Mouse (Mus musculus) layer of hippocampus, postnatal 36 days (tissue): Measurements from ENCODE around the gene Frmd8. TPM values are rescaled to one million over a fixed set of nuclear protein-coding genes. Genes with fewer than 3 reads are reported as not detected.

Experiments used
- DNase-seq, 2 experiments: peaks; one replicate each; pipeline ENCODE4 v3.0.0; 2022
- total RNA-seq, 2 experiments: library from RNA; stranded (reverse); gene quantifications; 2 replicates each; pipeline ENCODE4 v1.2.3; 2021

Frmd8 gene
- total RNA-seq = 10 to 100 TPM; 13.5 to 14.2 TPM

DNA sequence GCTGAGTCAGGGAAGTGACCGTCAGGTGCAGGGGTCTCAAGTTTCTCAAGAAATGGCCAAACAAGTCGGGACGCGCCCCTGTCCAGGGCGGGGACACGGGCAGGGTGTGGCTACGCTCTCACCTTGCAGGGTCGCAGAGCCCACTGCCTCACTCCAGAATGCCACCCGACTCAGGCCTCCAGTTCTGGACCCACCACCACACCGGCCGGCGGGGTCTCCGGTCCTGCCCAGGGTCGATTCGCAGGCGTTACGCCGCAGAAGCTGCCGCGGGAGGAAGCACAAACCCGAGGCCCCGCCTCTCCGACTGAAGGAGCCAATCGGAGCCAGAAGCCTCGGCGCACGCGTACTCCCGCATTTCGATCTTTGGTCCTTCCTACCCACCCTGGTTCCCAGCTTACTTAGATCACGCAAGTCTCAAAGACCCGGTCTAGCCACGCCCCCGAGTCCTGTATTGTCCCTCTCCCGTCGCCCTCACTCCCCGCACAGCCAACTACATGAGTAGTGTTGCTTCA, at the start of gene Frmd8:
Gene Frmd8 (minus strand): TSS at position 306 of the 512 bp plus-strand sequence.
- peak; percentile 89 to 91 for DNase-seq

- DNase-seq = peak; percentile 84 to 87
Observed at GRCm38 (mm10) chr19:5924713-5925093, 49.6 kb upstream of the Frmd8 start, which contains the start of gene Cdc42ep2. Gene Cdc42ep2 (minus strand): TSS chr19:5924816.

- peak; percentile 82 to 85 for DNase-seq
Observed at GRCm38 (mm10) chr19:5923990-5924712, 49.1 kb upstream of the Frmd8 start.

DNA sequence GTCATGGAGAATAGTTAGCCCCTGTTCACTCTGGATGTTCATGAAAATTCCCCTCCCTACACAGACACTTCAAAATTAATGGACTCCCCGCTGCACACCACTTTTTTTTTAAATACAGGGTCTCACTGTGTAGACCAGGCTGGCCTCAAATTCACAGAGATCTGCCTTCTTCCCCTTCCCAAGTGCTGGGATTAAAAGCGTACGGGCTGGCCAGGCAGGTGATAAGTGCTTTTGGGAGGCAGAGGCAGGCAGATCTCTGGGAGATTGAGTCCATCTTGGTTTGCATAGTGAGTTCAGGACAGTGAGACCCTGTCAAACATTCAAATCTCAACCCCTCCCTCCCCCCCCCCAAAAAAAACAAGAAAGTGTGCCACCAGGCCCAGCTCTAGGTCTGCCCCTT, 47.9 kb upstream of the Frmd8 start:
- DNase-seq = no peak

GRCm38 (mm10) chr19:5922119-5922942, 47.3 kb upstream of the Frmd8 start:
- no peak for DNase-seq

GRCm38 (mm10) chr19:5921715-5922114, 46.6 kb upstream of the Frmd8 start:
- no peak for DNase-seq

- DNase-seq = no peak
Observed at GRCm38 (mm10) chr19:5913007-5913719, 38.1 kb upstream of the Frmd8 start, which contains the start of gene Dpf2. Gene Dpf2 (minus strand): TSS chr19:5913010.

DNA sequence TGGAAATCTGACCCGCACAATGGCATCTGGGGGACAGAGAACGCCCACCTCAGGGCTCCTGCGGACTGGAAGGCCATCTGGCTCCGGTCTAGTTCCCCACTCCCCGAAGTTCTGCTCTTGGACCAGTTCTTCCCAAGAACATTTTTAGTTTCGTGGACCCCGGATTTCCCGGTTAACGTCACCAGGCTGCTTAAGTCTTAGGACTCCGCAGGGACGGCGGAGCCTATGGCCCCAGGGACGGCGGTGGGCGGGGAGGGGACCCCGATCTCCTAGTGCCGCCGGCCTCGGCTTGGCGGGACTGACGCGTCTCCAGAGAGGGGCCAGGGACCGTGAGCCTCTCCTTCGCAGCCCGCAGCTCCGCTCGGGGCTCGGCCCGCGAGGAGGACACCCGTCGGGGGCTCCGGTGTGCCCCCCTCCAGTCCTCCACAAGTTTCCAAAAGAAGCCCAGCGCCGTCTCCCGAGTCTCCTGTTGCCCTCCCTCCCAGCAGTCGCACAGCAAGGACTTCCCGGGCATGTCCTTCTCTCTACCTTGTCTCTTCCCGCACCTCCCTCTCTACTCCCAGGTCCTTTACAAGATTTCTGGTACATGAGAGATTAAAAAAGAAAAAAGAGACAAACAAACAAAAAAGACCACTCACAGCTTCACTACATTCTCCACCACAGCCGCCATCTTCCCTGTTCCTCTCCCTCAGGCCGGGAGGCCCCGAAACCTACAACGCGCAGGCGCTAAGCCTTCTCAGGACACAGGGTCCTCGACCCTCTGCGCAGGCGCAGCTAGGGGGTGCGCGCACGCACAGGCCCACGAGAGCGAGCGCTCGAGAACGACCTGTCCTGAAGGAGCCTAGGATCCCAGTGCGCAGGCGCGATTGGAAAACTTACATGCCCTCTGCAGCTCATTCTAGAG, 37.3 kb upstream of the Frmd8 start:
- DNase-seq = peak; percentile 99

GRCm38 (mm10) chr19:5911430-5912102, 36.5 kb upstream of the Frmd8 start:
- DNase-seq = no peak

GRCm38 (mm10) chr19:5910221-5910620, 35.1 kb upstream of the Frmd8 start:
- no peak for DNase-seq

GRCm38 (mm10) chr19:5907275-5907674, 32.2 kb upstream of the Frmd8 start:
- DNase-seq = no peak

DNA sequence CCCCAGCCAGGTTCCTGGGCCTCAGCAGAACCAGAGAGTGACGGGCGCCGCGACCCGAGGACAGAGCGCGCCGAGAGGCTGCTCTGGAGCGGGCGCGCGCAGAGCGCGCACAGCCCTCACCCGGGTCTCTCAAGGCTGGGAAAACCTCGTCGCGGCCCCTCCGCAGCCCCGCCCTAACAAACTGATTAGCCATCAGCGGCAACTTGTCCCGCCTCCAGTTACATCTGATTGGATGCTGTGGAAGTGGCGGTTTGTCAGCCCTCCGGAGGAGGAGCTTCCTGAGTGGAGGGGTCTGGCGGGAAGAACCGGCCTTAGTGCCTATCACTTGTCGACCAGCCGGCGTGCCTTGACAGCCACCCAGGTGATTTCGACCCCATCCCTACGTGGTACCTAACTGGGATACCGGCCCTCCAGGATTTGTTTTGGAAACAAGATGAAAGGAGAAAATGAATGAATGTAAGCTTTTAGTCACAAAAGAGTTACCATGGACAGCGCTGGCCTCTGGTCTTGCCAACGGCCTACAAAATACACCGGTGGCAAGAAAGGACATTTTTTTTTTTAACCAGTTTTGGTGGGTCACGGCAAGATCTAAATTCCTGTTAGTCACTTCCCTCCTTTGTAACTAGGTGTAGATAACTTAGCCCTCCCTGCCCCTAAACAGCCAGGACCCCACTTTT, 19.1 kb upstream of the Frmd8 start, which contains the start of gene Tigd3:
Gene Tigd3 (minus strand): TSS at position 148 of the 677 bp plus-strand sequence.
- peak; percentile 92 to 93 for DNase-seq

DNA sequence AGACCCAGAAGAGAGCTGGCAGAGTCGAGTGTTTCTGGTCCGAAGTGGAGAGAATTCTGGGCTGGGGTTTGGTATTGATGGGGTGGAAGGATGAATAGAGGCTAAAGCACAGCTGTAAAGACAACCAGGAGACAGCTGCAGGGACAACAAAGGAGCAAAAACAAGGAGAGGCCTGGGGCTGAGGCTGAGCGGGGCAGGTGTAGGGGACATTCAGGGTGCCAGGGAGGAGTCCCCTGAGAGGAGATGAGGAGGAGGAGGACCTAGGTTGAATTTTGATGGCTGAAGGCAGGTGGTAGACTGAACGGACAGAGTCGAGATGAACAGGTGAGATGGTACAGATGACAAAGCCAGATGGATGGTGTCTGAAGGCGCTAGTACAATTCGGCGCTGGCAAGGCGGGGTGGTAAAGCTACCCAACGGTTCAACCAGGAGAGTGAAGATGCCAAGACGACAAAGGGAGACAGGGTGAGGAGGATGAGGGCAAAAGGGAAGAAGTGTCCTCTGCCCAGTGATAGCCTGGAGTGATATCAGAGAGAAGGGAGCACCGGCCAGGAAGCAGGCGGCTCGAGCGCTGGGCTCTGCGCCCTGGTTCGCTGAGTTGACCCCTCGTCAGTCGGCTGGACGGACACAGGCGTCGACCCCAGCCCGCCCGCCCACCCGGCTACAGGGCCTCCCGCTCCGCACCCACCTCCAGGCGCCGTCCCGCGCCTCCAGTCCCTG, 18.4 kb upstream of the Frmd8 start:
- no peak for DNase-seq

DNA sequence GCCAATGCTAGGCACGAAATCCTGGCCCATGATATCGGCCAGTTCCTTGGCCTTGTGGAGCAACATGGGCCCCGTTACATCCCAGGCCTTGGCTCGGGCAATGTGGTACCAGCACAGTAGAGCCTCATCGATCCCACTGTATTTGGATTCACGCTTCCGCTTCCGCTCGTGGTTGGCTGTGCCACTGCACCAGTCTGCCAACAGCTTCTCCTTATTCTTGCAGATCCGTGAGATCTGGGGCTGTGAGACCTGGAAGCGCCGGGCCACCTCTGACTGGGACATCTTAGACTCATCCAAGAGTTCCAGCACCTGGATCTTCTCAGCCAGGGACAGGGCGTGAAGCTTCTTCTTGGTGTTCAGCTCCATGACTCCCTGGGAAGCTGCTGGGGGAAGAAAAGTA, 17.7 kb upstream of the Frmd8 start:
- DNase-seq = no peak

GRCm38 (mm10) chr19:5892262-5892661, 17.2 kb upstream of the Frmd8 start:
- DNase-seq = no peak

GRCm38 (mm10) chr19:5891521-5892258, 16.6 kb upstream of the Frmd8 start:
- DNase-seq = no peak

DNA sequence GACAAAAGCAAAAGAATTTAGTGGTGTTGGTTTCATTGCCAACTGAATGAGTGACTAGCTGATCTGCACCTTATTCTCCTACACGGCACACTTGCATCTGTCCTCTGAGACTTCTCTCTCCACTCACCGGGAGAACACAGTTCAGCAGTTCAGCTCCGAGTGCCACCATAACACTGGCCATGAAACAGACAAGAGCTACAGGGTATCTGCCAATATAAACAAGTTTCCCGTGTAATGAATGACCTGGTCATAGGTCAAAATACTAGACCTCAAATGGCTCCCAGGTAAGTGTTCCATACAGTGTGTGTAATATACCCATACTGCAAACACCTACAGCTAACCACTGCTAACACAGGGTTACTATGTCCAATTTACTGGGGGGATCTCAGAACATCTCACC, 14.1 kb upstream of the Frmd8 start:
- DNase-seq = no peak

DNA sequence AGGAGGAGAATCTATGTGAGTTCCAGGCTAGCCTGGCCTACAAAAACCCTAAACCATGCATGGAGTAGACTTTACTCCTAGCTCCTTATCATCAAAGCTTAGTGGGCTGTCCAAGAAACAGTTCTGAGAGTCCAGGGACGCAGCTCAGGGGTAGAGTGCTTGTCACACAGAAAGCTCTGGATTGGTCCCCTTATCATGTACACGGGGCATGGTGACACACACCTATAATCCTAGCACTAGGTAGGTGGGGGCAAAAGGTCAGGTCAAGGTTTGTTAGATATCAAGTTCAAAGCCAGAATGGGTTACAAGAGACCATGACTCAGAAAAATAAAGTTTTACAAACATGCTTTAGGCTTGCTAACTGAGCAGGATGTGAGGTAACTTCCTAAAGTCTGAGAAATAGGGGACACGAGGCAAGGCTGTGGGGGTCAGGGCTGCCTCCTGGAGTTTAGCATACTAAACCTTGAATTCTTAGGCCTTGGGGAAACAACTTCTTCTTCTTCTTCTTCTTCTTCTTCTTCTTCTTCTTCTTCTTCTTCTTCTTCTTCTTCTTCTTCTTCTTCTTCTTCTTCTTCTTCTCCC, 12.3 kb upstream of the Frmd8 start:
- no peak for DNase-seq

GRCm38 (mm10) chr19:5885838-5886237, 10.8 kb upstream of the Frmd8 start:
- no peak for DNase-seq
